Mouse (Mus musculus) monocyte, adult 2 months (primary cell): ENCODE data around the gene Ermp1.

Experiments used
- DNase-seq, 2 experiments: peaks; one replicate each; pipeline ENCODE4 v3.0.0; 2022; ENCODE audit warnings: low spot score in 2 of 2, low read depth in 1 of 2

Gene Ermp1

GRCm38 (mm10) chr19:29647651-29648549 lies at the start of gene Ermp1:
Gene Ermp1 (minus strand): TSS chr19:29648415.
- peak; percentile 82 to 92 for DNase-seq

- no peak for DNase-seq
Measured at GRCm38 (mm10) chr19:29697245-29697874, 49.1 kb upstream of the Ermp1 start, which contains the start of gene Mlana. Gene Mlana (plus strand): TSS chr19:29697824.

GRCm38 (mm10) chr19:29696840-29697239 lies 48.6 kb upstream of the Ermp1 start:
- no peak for DNase-seq

- DNase-seq, result no peak
Measured at GRCm38 (mm10) chr19:29696309-29696708, 48.1 kb upstream of the Ermp1 start.

GRCm38 (mm10) chr19:29695071-29695470 lies 46.9 kb upstream of the Ermp1 start:
- DNase-seq, result no peak

GRCm38 (mm10) chr19:29683844-29684540 lies 35.8 kb upstream of the Ermp1 start:
- peak in 1 of 2 experiments; percentile 52 for DNase-seq

- no peak for DNase-seq
Measured at GRCm38 (mm10) chr19:29680182-29681152, 32.3 kb upstream of the Ermp1 start.

- DNase-seq, result no peak
Measured at GRCm38 (mm10) chr19:29678181-29678778, 30.1 kb upstream of the Ermp1 start.

- no peak for DNase-seq
Measured at GRCm38 (mm10) chr19:29676479-29677193, 28.4 kb upstream of the Ermp1 start.

GRCm38 (mm10) chr19:29675562-29676078 lies 27.4 kb upstream of the Ermp1 start:
- no peak for DNase-seq

GRCm38 (mm10) chr19:29674946-29675345 lies 26.7 kb upstream of the Ermp1 start:
- DNase-seq, result no peak

- DNase-seq, result no peak
Measured at GRCm38 (mm10) chr19:29672660-29673059, 24.4 kb upstream of the Ermp1 start.

GRCm38 (mm10) chr19:29671160-29671559 lies 22.9 kb upstream of the Ermp1 start:
- DNase-seq, result no peak

GRCm38 (mm10) chr19:29670247-29670646 lies 22.0 kb upstream of the Ermp1 start:
- no peak for DNase-seq

GRCm38 (mm10) chr19:29668135-29668534 lies 19.9 kb upstream of the Ermp1 start:
- DNase-seq, result no peak

- no peak for DNase-seq
Measured at GRCm38 (mm10) chr19:29666965-29667594, 18.9 kb upstream of the Ermp1 start.

GRCm38 (mm10) chr19:29666164-29666563 lies 17.9 kb upstream of the Ermp1 start:
- DNase-seq, result no peak

- no peak for DNase-seq
Measured at GRCm38 (mm10) chr19:29664934-29665333, 16.7 kb upstream of the Ermp1 start.

- no peak for DNase-seq
Measured at GRCm38 (mm10) chr19:29663780-29664179, 15.6 kb upstream of the Ermp1 start.
